Mouse (Mus musculus): ENCODE results near the gene Robo2.

The Robo2 gene

DNA sequence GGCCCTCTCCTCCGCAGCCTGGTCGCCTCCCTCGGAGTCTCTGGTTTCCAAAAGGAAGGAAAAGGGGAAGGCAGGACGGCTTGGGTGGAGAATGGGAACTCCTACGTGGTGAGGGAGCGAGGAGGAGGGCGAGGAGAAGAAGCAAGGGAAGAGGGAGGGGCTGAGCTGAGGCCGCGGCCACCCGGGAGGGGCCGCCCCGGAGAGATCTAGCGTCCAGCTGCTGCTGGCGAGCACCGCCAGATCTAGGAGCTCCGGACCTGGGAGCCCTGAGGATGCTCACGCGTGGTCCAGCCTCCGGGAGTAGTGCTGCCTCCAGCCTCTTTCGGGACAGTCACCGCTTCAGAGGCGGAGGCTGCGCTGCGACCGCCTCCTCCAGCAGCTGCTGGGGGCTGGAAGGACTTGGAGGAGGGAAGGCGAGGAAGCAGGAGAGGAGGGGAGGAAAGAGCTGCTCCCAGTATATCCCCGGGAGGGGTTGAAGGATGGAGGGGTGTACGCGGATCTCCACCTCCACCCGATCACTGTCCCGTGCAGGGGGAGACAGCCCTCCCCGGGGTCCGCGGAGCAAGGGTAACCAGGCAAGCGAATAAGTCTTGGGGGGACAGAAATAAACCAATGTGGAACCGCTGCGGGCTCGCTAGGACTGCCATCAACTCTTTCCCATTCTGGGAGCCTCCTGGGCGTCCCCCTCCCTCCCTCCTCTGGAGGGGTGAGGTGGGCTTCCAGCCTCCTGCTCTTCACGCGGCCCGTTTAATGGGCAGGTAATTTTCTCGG, at the start of gene Robo2:
Robo2 (minus strand) TSS at position 345 of the 771 bp plus-strand sequence.
- peak; percentile 58 for DNase-seq (ENCODE audit: low spot score)

- DNase-seq (ENCODE audit: low spot score) = no peak
Observed at GRCm38 (mm10) chr16:74458138-74458537, 46.5 kb upstream of the Robo2 start.

DNA sequence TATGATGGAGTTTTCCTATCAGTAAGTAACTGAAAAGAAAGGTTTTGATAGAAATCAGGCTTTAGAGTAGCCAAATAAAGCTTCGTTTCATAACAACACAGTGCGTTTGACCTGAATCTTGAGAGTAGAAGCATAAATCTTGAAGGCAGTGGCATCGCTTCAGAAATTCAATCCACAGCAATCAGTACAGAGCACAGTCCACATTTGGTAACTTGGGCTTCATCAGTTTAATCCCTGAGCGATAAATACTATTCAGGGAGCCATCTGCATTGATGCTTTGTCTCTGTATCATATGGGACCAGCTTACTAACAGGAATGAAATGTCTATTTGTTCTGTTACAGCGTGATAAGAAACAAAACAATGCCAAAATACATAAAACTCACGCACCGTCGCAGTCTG, 46.1 kb upstream of the Robo2 start:
- DNase-seq (ENCODE audit: low spot score) = no peak

GRCm38 (mm10) chr16:74456808-74457470, 45.3 kb upstream of the Robo2 start:
- no peak for DNase-seq (ENCODE audit: low spot score)

DNA sequence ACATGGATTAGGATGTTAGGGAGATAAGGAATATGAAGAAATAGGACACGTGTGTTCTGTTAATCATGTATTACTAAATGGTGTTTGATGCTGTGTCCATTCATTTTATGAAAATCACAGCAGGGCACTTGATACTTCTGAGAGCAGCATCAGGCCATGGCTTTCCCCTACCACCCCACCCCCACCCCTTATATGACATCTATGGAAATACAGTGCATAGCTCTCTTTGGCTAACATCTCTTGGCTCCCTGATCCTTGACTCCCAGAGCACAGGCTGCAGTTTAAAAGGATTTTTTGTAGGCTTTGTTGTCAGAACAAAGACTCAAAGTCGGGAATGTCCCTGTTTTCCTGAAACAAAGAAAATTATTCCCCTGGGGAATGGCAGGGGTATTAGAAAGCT, 43.6 kb upstream of the Robo2 start:
- no peak for DNase-seq (ENCODE audit: low spot score)

GRCm38 (mm10) chr16:74448025-74448424, 36.4 kb upstream of the Robo2 start:
- no peak for DNase-seq (ENCODE audit: low spot score)

DNA sequence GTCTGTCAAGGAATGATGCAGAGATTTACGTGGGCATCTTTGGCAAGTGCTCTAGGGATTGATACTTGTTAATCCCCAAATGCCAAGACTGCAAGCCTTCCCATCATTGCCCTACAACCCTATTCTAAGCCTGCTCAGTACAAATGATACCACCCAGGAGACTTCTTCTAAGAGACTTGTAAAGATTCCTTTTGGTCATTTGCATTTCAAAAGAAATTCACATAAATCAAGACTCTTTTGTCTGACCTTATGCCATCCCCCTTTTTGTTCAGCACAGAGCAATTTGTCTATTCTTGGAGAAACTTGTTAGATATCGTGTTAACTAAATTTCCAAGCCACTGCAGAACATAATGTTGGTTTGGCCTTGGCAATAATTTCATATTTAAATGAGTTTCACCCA, 15.4 kb upstream of the Robo2 start:
- DNase-seq (ENCODE audit: low spot score) = no peak

- no peak for DNase-seq (ENCODE audit: low spot score)
Observed at GRCm38 (mm10) chr16:74420324-74420723, 8.7 kb upstream of the Robo2 start.

DNA sequence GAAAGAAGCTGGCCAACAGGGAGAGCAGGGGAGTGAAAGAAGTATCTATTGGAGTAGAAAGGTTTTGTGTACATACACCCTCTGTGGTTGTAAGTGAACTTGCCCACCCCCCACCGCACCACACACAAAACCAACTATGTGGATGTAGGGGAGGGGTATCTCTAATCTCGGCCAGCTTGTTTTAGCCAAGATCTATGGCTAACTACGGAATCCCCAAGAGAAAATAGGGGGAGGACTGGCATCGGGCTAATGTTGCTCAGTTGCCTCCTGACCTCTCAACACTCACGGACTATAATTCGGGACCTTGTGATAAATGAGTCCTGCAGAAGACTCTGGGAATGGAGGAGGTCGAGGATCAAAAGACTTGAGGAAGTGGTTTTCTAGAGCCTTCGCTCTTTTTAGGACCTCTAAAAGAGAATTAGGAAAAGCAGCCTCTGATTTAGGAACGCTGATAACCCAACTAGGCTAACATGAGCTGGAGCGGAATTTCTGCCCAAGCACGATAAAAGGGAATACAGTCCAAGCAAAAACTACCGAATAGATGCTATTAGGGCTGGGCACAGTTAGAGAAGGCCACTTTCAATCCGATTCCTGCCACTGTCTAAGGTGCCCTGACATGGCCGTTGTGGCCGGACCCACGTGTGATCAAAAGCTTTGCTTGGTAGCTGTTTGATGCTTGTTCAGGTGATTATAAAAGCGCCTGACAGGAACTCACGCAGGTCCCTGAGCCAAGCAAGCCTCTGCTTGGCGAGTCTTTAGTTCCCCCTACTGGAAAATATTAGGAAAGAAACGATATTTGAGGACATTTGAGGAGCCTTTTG, 1.1 kb upstream of the Robo2 start:
- DNase-seq (ENCODE audit: low spot score) = peak; percentile 4

- no peak for DNase-seq (ENCODE audit: low spot score)
Observed at GRCm38 (mm10) chr16:74411021-74411420, 604 bp downstream of the Robo2 start.

DNA sequence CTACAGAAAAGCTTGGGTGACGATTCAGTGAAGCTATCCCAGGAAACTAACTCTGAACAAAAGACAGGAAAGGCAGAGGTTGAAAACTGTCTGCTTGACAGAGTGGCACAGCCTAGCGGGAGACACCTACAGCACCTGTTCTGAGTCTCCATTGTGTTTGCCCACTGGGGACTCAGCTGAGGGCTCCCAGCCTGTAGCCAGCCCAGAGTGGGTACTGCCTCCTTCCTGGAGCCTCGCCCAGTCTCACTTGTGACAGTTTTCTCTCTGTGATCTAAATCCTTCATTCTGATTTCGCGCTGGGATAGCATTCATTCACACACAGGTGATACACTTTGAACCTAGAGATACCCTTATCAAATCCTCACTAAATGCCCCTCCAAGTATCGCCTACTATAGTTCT, 1.5 kb downstream of the Robo2 start:
- DNase-seq (ENCODE audit: low spot score) = no peak

DNA sequence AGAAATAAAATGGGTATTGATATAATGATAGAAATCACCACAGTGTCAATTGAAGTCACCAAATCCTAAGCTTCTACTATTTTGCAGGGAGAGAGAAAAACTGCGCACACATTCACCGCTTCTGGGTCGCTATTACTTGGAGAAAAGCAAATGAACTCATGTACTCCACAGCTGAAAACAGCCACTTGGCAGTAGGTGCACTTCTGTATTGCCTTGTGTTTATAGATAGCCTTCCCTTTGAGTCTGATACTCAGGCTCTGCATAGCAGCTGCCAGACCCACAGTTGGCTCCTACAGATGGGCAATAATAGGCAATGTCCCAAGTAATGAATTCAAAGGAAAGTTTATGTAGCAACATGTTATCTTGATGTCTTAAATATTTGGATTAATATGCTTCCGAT, 2.1 kb downstream of the Robo2 start:
- DNase-seq (ENCODE audit: low spot score) = no peak

DNA sequence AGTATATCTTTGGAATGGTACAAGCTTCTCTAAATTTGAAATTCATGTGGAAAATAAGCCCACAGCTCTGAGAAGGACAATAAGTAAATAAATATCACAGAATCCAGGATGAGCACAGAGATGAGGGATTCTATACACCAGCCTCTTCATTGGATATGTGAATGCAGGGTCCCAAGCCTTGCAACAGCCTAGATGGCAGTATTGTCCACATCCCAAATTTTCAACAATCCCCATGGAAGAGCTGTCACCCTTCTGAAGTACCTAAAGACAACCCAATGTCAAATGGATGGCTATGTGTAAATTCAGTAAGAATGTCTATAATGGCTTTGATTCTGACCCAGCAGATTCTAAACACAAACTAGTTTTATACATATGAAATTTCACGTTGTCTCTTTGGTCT, 3.1 kb downstream of the Robo2 start:
- DNase-seq (ENCODE audit: low spot score) = no peak

- DNase-seq (ENCODE audit: low spot score) = no peak
Observed at GRCm38 (mm10) chr16:74397291-74397690, 14.3 kb downstream of the Robo2 start.

DNA sequence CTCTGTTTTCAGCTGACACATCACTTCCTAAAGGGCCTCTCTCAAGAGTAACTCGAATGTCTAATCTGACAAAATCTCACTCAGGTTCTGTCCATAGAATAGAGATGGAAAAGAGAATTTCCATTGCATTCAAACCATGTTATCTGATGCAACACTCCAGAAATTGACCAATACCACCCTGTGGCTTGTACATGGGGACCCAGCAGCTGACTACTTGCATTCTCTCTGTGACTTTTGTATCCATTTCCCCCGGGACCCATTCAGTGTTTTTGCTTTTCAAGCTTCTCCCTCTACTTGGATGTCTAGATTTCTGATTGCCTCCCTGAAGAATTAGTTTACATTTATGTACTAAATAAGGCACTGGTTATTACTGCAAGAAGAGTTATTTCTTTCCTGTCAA, 15.9 kb downstream of the Robo2 start:
- DNase-seq (ENCODE audit: low spot score) = no peak

GRCm38 (mm10) chr16:74379458-74379857, 32.2 kb downstream of the Robo2 start:
- no peak for DNase-seq (ENCODE audit: low spot score)

DNA sequence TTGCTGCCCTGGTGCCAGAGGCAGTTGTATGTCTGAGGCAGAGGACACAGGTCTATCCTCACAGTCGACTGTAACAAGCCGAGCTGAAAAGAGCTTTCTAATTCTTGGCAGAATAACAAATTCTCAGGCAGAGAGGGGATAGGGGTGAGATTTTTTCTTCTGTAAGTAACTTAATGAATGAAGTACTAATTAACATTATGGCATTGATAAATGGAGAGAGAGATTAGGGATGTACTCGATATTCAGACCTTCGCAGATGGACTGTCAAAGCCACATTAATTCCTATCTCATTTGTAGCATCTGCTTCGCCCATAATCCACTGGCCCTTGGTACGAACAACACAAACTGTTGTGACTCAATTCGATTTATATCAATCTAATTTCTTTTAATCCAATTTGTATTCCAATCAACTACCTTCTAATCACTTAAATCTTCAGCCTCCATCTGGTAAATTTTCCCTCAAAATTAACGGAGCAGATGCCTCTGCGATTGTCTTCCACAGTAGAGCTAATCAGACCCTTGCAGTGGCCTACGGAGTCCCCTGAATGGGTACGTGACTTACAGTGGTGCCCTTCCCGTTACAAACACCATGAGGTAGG, 36.2 kb downstream of the Robo2 start:
- DNase-seq (ENCODE audit: low spot score) = no peak

- no peak for DNase-seq (ENCODE audit: low spot score)
Observed at GRCm38 (mm10) chr16:74374540-74374939, 37.1 kb downstream of the Robo2 start.

- no peak for DNase-seq (ENCODE audit: low spot score)
Observed at GRCm38 (mm10) chr16:74373407-74373806, 38.2 kb downstream of the Robo2 start.

GRCm38 (mm10) chr16:74372876-74373275, 38.7 kb downstream of the Robo2 start:
- DNase-seq (ENCODE audit: low spot score) = no peak

- DNase-seq (ENCODE audit: low spot score) = no peak
Observed at GRCm38 (mm10) chr16:74348437-74348836, 63.2 kb downstream of the Robo2 start.

DNA sequence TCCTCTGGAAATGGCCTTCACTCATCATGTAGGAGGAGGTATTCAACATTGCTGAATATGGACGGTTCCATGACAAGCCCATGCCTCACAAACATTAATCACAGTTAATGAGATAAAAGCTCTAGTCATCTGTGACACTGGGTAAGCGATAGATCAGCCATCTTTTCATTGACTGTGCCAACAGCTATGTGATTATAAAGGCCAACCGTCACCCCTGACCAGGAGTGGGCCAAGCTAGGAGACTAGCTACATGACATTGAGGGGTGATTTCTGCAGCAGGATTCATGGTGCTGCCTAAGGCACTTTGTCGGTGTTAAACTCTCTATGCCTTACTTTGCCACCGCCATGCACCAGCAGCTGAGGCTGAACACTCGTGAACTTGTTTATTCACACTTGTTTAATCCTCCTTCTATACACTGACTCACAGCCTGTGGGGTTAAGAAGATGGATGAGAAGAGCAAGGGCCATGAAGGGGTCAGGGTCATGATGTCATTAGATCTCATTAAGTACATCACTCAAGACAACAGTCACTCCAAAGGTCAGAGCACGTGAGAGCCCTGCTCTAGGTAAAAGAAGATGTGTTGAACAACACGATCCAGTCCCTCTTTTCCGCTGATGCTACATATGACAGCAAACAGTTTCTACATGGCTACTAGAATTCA, 72.5 kb downstream of the Robo2 start:
- no peak for DNase-seq (ENCODE audit: low spot score)

Measured in ovary, adult 18-20 months (tissue).